Mouse (Mus musculus) brain, embryonic 14.5 days (tissue): ENCODE data around the gene Slc16a9. TPM values are rescaled to one million over a fixed set of nuclear protein-coding genes. Genes with fewer than 3 reads are reported as not detected.

ENCODE experiments used
- DNase-seq: peaks from one replicate; pipeline ENCODE4 v3.0.0-alpha.2; 2011; ENCODE audit warnings: low read depth
- CTCF ChIP-seq: fragments of 200-500 bp; IDR thresholded peaks from 2 replicates; pipeline ENCODE4 v1.5.1; 2012; ENCODE audit warnings: inconsistent platforms, mild to moderate bottlenecking, moderate library complexity, borderline replicate concordance; ENCODE audit not compliant: insufficient read depth, insufficient read length; ENCODE audit errors: extremely low read depth
- POLR2A ChIP-seq: fragments of 200-500 bp; IDR thresholded peaks from 2 replicates; pipeline ENCODE4 v1.6.1; 2012; ENCODE audit warnings: mild to moderate bottlenecking, inconsistent platforms, borderline replicate concordance; ENCODE audit not compliant: poor library complexity, insufficient read depth, insufficient read length, severe bottlenecking; ENCODE audit errors: extremely low read depth
- polyA plus RNA-seq: library from polyadenylated mRNA; depleted of rRNA; stranded (reverse); fragments of >200 nt; gene quantifications from 2 replicates; pipeline ENCODE4 v1.2.3, GENCODE M21; 2012; rRNA removed

Slc16a9 gene
- polyA plus RNA-seq, 1 experiment = 2.4 TPM

DNA sequence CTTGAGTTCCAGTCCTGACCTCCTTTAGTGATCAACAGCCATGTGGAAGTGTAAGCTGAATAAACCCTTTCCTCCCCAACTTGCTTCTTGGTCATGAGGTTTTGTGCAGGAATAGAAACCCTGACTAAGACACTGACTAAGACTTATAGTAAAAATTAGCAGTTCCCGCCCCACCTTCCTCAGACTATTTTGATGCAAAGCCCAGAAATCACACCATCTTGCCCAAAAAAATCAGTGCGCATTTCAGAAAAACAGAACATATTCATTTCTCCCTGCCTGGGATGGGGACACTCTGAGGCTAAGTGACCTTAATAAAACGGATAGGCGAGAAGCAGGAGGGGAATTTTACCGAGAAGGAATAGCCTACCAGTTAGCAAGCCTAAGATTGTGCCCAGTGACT lies 60.8 kb downstream of the Slc16a9 start:
- TF ChIP-seq CTCF (no peak), POLR2A (no peak)
- no peak for DNase-seq

DNA sequence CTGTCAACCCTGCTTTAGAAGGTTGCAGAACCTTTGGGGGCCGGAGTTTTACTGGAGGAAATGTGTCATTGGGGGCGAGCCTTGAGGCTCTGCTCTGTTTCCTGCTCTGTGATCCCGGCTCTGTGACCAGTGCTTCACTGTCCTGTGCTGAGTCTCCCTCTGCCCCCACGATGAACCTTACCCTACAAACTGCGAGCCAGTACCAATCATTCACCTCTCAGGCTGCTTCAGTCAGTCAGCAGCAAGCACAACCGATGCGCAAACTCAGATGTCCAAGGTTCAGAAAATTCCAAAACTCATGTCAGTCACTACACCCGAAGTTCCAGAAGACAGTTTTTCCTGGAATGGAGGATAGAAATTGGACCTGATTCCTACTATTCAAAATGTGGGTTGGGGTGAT lies 64.5 kb downstream of the Slc16a9 start:
- no peak for DNase-seq
- TF ChIP-seq CTCF (no peak), POLR2A (no peak)

- TF ChIP-seq CTCF = no peak
- TF ChIP-seq POLR2A = no peak
- DNase-seq = no peak
Observed at GRCm38 (mm10) chr10:70310646-70311045, 65.7 kb downstream of the Slc16a9 start.

GRCm38 (mm10) chr10:70315895-70316294 lies 71.0 kb downstream of the Slc16a9 start:
- TF ChIP-seq POLR2A (no peak), CTCF (no peak)

GRCm38 (mm10) chr10:70316856-70317255 lies 72.0 kb downstream of the Slc16a9 start:
- no peak for DNase-seq
- no peak for TF ChIP-seq CTCF

More at GRCm38 (mm10) chr10:70315895-70316294, 71.0 kb downstream of the Slc16a9 start:
- DNase-seq = no peak

DNA sequence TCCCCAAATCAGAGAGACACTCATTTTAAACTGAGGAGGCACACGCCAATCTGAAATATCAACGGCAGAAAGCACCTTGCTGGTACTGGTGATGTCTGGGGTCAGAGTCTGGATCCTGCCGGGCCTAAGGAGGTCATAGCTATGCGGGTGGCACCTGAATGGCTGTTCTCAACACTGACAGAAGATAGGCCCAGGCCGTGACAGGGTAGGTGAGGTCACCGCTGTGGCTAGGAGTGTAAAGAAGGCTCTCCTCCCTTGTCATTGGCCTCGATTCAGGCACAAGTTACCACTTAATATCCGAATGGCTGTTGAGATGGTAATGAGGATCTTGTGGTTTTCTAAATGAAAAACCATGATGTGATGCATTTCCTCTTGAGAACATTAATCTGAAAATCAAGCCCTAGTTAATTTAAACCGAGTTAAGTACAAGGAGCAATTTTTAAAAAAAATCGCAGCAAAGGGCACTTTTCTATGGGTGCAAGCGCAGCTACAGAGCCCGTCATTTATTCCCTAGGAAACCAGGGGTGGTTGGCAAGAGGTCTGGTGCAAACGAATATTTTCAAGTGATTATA lies 72.6 kb downstream of the Slc16a9 start:
- no peak for TF ChIP-seq CTCF
- no peak for TF ChIP-seq POLR2A
- no peak for DNase-seq

GRCm38 (mm10) chr10:70318630-70319029 lies 73.7 kb downstream of the Slc16a9 start:
- peak; percentile 88 for DNase-seq
- TF ChIP-seq CTCF (peak; percentile 78; the same call in 1 of the 2 replicates), POLR2A (no peak)

- TF ChIP-seq POLR2A (no peak), CTCF (no peak)
- no peak for DNase-seq
Observed at GRCm38 (mm10) chr10:70325518-70325917, 80.6 kb downstream of the Slc16a9 start.

GRCm38 (mm10) chr10:70327331-70327730 lies 82.4 kb downstream of the Slc16a9 start:
- TF ChIP-seq POLR2A = no peak
- no peak for DNase-seq

- peak; percentile 78 for DNase-seq
- TF ChIP-seq POLR2A = no peak
- no peak for TF ChIP-seq CTCF
Observed at GRCm38 (mm10) chr10:70328139-70328538, 83.2 kb downstream of the Slc16a9 start.

Other genes starting within 250 kb of the Slc16a9 start
- 27.6 and 44.2 TPM in 2 replicates for gene Ccdc6, start 148.0 kb upstream of the Slc16a9 start, polyA plus RNA-seq
- gene Mrln, start 40.4 kb upstream of the Slc16a9 start, polyA plus RNA-seq = 0.82 and 1.2 TPM in 2 replicates
- gene Fam13c, start 195.4 kb downstream of the Slc16a9 start, polyA plus RNA-seq = 10.0 and 18.7 TPM in 2 replicates